Mouse (Mus musculus) thymus, postnatal 10 days (tissue): ENCODE data around the gene Timd2.
"Not testable (repeated sequence)": the region's sequence is repeated elsewhere in the genome, so short reads cannot be mapped to it uniquely, and the experiment has no call there.

ENCODE experiments used
- DNase-seq, 2 experiments: peaks; one replicate each; pipeline ENCODE4 v3.0.0; 2021; ENCODE audit warnings: low spot score in 2 of 2

The Timd2 gene

GRCm38 (mm10) chr11:46706664-46707356, at the start of gene Timd2:
Gene Timd2 (minus strand): TSS chr11:46707061.
- no peak for DNase-seq

- not testable (repeated sequence) for DNase-seq
Observed at GRCm38 (mm10) chr11:46755714-46756113, 48.9 kb upstream of the Timd2 start.

- no peak for DNase-seq
Observed at GRCm38 (mm10) chr11:46754669-46755068, 47.8 kb upstream of the Timd2 start.

- DNase-seq: no peak
Observed at GRCm38 (mm10) chr11:46753662-46754061, 46.8 kb upstream of the Timd2 start.

GRCm38 (mm10) chr11:46747996-46748395, 41.1 kb upstream of the Timd2 start:
- DNase-seq: no peak

GRCm38 (mm10) chr11:46741716-46742115, 34.9 kb upstream of the Timd2 start:
- no peak for DNase-seq

- no peak for DNase-seq
Observed at GRCm38 (mm10) chr11:46740886-46741285, 34.0 kb upstream of the Timd2 start.

- DNase-seq: no peak
Observed at GRCm38 (mm10) chr11:46739501-46739900, 32.6 kb upstream of the Timd2 start.

GRCm38 (mm10) chr11:46735076-46735475, 28.2 kb upstream of the Timd2 start, which contains the start of gene Havcr1:
Gene Havcr1 (plus strand): TSS chr11:46735080.
- DNase-seq: not testable (repeated sequence)

GRCm38 (mm10) chr11:46734617-46735016, 27.8 kb upstream of the Timd2 start:
- no peak for DNase-seq

GRCm38 (mm10) chr11:46733242-46733789, 26.5 kb upstream of the Timd2 start:
- DNase-seq: no peak

- DNase-seq: no peak
Observed at GRCm38 (mm10) chr11:46731541-46732070, 24.7 kb upstream of the Timd2 start.

GRCm38 (mm10) chr11:46698830-46699229, 8.0 kb downstream of the Timd2 start:
- no peak for DNase-seq

GRCm38 (mm10) chr11:46698278-46698655, 8.6 kb downstream of the Timd2 start:
- DNase-seq: no peak

GRCm38 (mm10) chr11:46697433-46698277, 9.2 kb downstream of the Timd2 start:
- no peak for DNase-seq

- DNase-seq: not testable (repeated sequence)
Observed at GRCm38 (mm10) chr11:46695849-46696248, 11.0 kb downstream of the Timd2 start.

GRCm38 (mm10) chr11:46690136-46690535, 16.7 kb downstream of the Timd2 start:
- DNase-seq: no peak

GRCm38 (mm10) chr11:46683723-46684122, 23.1 kb downstream of the Timd2 start:
- no peak for DNase-seq

GRCm38 (mm10) chr11:46682842-46683241, 24.0 kb downstream of the Timd2 start:
- DNase-seq: no peak

GRCm38 (mm10) chr11:46667938-46668337, 38.9 kb downstream of the Timd2 start:
- DNase-seq: no peak

GRCm38 (mm10) chr11:46667105-46667504, 39.8 kb downstream of the Timd2 start:
- DNase-seq: no peak
